Mouse (Mus musculus) thymus, postnatal 0 days (tissue): ENCODE data around the gene Tmem170b. TPM values are rescaled to one million over a fixed set of nuclear protein-coding genes. Genes with fewer than 3 reads are reported as not detected.

Experiments
- polyA plus RNA-seq: library from polyadenylated mRNA; unstranded; fragments of >200 nt; fragmentation: Nextera tagmentation; extraction: Ambion mirVana; gene quantifications from 2 replicates; pipeline ENCODE4 v1.2.1, GENCODE M21; 2015

Tmem170b gene
- polyA plus RNA-seq, 1 experiment from 2014 or later = 10.2 TPM

Other genes starting within 250 kb of the Tmem170b start
- gene Nedd9, start 118.5 kb upstream of the Tmem170b start, polyA plus RNA-seq = 41.2 and 42.1 TPM in 2 replicates
- 0.37 and 0.64 TPM in 2 replicates for gene Adtrp, start 241.8 kb downstream of the Tmem170b start, polyA plus RNA-seq